Mouse (Mus musculus): Measurements from ENCODE around the gene Atxn1.

Gene Atxn1

GRCm38 (mm10) chr13:45963497-45964330 lies 1.1 kb downstream of the Atxn1 start:
- DNase-seq (ENCODE audit: low read depth, low spot score): peak; percentile 60

- no peak for DNase-seq (ENCODE audit: low read depth, low spot score)
Measured at GRCm38 (mm10) chr13:45962776-45963175, 2.0 kb downstream of the Atxn1 start.

- peak; percentile 23 for DNase-seq (ENCODE audit: low read depth, low spot score)
Measured at GRCm38 (mm10) chr13:45961871-45962630, 2.8 kb downstream of the Atxn1 start.

GRCm38 (mm10) chr13:45960311-45960965 lies 4.4 kb downstream of the Atxn1 start:
- no peak for DNase-seq (ENCODE audit: low read depth, low spot score)

- DNase-seq (ENCODE audit: low read depth, low spot score): no peak
Measured at GRCm38 (mm10) chr13:45958306-45958705, 6.5 kb downstream of the Atxn1 start.

- DNase-seq (ENCODE audit: low read depth, low spot score): no peak
Measured at GRCm38 (mm10) chr13:45957629-45958028, 7.2 kb downstream of the Atxn1 start.

GRCm38 (mm10) chr13:45956287-45956686 lies 8.5 kb downstream of the Atxn1 start:
- DNase-seq (ENCODE audit: low read depth, low spot score): no peak

- no peak for DNase-seq (ENCODE audit: low read depth, low spot score)
Measured at GRCm38 (mm10) chr13:45955370-45956055, 9.3 kb downstream of the Atxn1 start.

GRCm38 (mm10) chr13:45953098-45953497 lies 11.7 kb downstream of the Atxn1 start:
- DNase-seq (ENCODE audit: low read depth, low spot score): no peak

GRCm38 (mm10) chr13:45951071-45951645 lies 13.7 kb downstream of the Atxn1 start:
- DNase-seq (ENCODE audit: low read depth, low spot score): no peak

GRCm38 (mm10) chr13:45950355-45950861 lies 14.4 kb downstream of the Atxn1 start:
- DNase-seq (ENCODE audit: low read depth, low spot score): no peak

- no peak for DNase-seq (ENCODE audit: low read depth, low spot score)
Measured at GRCm38 (mm10) chr13:45946136-45946535, 18.7 kb downstream of the Atxn1 start.

GRCm38 (mm10) chr13:45942337-45942736 lies 22.5 kb downstream of the Atxn1 start:
- DNase-seq (ENCODE audit: low read depth, low spot score): no peak

- DNase-seq (ENCODE audit: low read depth, low spot score): no peak
Measured at GRCm38 (mm10) chr13:45940714-45941113, 24.1 kb downstream of the Atxn1 start.

GRCm38 (mm10) chr13:45939561-45939960 lies 25.2 kb downstream of the Atxn1 start:
- no peak for DNase-seq (ENCODE audit: low read depth, low spot score)

GRCm38 (mm10) chr13:45938083-45938482 lies 26.7 kb downstream of the Atxn1 start:
- DNase-seq (ENCODE audit: low read depth, low spot score): no peak

- no peak for DNase-seq (ENCODE audit: low read depth, low spot score)
Measured at GRCm38 (mm10) chr13:45936765-45937164, 28.0 kb downstream of the Atxn1 start.

- no peak for DNase-seq (ENCODE audit: low read depth, low spot score)
Measured at GRCm38 (mm10) chr13:45935798-45936197, 29.0 kb downstream of the Atxn1 start.

GRCm38 (mm10) chr13:45934841-45935240 lies 30.0 kb downstream of the Atxn1 start:
- DNase-seq (ENCODE audit: low read depth, low spot score): no peak

GRCm38 (mm10) chr13:45934085-45934484 lies 30.7 kb downstream of the Atxn1 start:
- DNase-seq (ENCODE audit: low read depth, low spot score): no peak

- DNase-seq (ENCODE audit: low read depth, low spot score): no peak
Measured at GRCm38 (mm10) chr13:45932491-45932921, 32.3 kb downstream of the Atxn1 start.
